Mouse (Mus musculus): ENCODE measurements around the gene Ruvbl2.
"Not testable (repeated sequence)": the region's sequence is repeated elsewhere in the genome, so short reads cannot be mapped to it uniquely, and the experiment has no call there.

Ruvbl2 gene

GRCm38 (mm10) chr7:45396337-45396775 lies 41.5 kb downstream of the Ruvbl2 start:
- not testable (repeated sequence) for DNase-seq

- DNase-seq: peak; percentile 100
These were observed 42.1 kb downstream of the Ruvbl2 start, which contains the start of gene Snrnp70 for GRCm38 (mm10) chr7:45395578-45396336. Snrnp70 (minus strand) TSS chr7:45395742.

- DNase-seq: no peak
These were observed 42.8 kb downstream of the Ruvbl2 start for GRCm38 (mm10) chr7:45395129-45395541.

- DNase-seq: no peak
These were observed 51.8 kb downstream of the Ruvbl2 start for GRCm38 (mm10) chr7:45386077-45386476.

GRCm38 (mm10) chr7:45376057-45376456 lies 61.8 kb downstream of the Ruvbl2 start:
- no peak for DNase-seq

GRCm38 (mm10) chr7:45374620-45375019 lies 63.3 kb downstream of the Ruvbl2 start:
- DNase-seq: no peak

GRCm38 (mm10) chr7:45372371-45372770 lies 65.5 kb downstream of the Ruvbl2 start:
- no peak for DNase-seq

Measured in thymus, postnatal 4 days (tissue).